Mouse (Mus musculus) spleen, postnatal 0 days (tissue): Measurements from ENCODE around the gene Prl8a1. TPM values are rescaled to one million over a fixed set of nuclear protein-coding genes. Genes with fewer than 3 reads are reported as not detected.

Experiments
- polyA plus RNA-seq: library from polyadenylated mRNA; unstranded; fragments of >200 nt; fragmentation: Nextera tagmentation; extraction: Ambion mirVana; gene quantifications from 2 replicates; pipeline ENCODE4 v1.2.1, GENCODE M21; 2015

The Prl8a1 gene
- not detected in 2 replicates for polyA plus RNA-seq

DNA sequence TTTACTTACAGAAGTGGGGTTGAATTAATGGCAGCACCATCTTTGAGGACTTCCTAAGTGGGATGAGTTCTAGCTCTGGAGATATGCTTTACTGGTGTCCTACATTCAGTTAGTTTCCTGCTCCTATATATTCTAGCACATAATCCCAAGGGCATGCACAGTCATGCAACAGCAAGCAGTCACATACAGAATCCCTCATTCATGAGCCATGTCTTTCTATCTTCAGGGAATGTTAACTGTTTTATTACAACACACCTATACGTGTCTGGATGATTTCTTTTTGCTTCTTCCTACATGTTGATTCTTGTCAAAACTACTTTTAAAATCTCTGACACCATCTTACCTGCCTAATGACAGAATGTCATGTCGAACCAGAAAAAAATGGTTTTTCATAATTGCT lies at the start of gene Prl8a1:
TSS of gene Prl8a1 (minus strand) at position 101 of the 400 bp plus-strand sequence.

DNA sequence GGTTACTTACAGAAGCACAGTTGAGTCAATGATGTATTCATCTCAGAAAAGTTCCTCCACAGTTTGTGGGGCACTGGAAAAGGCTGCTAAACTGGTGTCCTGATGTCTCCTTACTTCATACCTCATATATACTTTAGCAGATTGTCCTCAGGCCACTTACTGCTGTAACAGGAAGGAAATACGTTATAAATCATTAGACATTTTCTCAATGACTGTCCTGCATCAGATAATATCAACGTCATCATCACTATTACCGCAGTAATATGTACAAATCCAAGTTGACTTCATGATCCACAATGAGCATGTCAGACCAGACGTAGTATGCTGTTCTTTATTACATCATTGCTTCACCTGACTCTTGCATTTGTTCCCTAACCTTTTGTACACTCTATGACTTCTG lies 28.5 kb upstream of the Prl8a1 start, which contains the start of gene Prl7b1:
TSS of gene Prl7b1 (minus strand) at position 101 of the 400 bp plus-strand sequence.

DNA sequence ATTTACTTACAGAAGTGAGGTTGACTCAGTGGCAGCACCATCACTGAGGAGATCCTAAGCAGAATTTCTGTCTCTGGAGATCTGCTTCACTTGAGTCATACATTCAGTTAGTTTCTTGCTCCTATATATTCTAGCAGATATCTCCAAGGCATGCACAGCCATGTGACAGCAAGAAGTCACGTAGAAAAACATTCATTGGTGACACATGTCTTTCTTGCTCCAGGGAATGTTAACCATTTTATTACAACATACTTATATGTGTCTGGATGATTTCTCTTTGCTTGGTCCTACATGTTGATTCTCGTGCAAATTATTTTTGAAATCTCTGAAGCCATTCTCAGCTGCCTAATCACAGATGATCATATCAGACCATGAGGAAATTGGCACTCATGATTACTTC lies 17.5 kb downstream of the Prl8a1 start, which contains the start of gene Prl8a9:
TSS of gene Prl8a9 (minus strand) at position 101 of the 400 bp plus-strand sequence.

Other genes starting within 250 kb of the Prl8a1 start
- gene Prl8a2, start 236.5 kb downstream of the Prl8a1 start, polyA plus RNA-seq, result not detected in 2 replicates
- gene Prl2b1, start 191.3 kb downstream of the Prl8a1 start, polyA plus RNA-seq, result not detected in 2 replicates
- not detected in 2 replicates for gene Prl8a6, start 143.5 kb downstream of the Prl8a1 start, polyA plus RNA-seq
- not detected in 2 replicates for gene Prl8a8, start 69.0 kb downstream of the Prl8a1 start, polyA plus RNA-seq
- gene Prl8a9, start 17.6 kb downstream of the Prl8a1 start, polyA plus RNA-seq, result not detected in 2 replicates
- not detected in 2 replicates for gene Prl7b1, start 28.4 kb upstream of the Prl8a1 start, polyA plus RNA-seq
- not detected in 2 replicates for gene Prl7a1, start 60.3 kb upstream of the Prl8a1 start, polyA plus RNA-seq
- gene Prl7a2, start 85.9 kb upstream of the Prl8a1 start, polyA plus RNA-seq, result not detected in 2 replicates
- not detected in 2 replicates for gene Prl7d1, start 134.6 kb upstream of the Prl8a1 start, polyA plus RNA-seq
- gene Prl7c1, start 198.6 kb upstream of the Prl8a1 start, polyA plus RNA-seq, result not detected in 2 replicates
- not detected in 2 replicates for gene Prl2a1, start 219.5 kb upstream of the Prl8a1 start, polyA plus RNA-seq